Mouse (Mus musculus): ENCODE measurements around the gene Fam50a. TPM values are rescaled to one million over a fixed set of nuclear protein-coding genes. Genes with fewer than 3 reads are reported as not detected.
A peak's percentile ranks its signal among the peaks of the same experiment; 100 is the strongest.

The Fam50a gene
- polyA plus RNA-seq, 1 experiment = 45.4 TPM

DNA sequence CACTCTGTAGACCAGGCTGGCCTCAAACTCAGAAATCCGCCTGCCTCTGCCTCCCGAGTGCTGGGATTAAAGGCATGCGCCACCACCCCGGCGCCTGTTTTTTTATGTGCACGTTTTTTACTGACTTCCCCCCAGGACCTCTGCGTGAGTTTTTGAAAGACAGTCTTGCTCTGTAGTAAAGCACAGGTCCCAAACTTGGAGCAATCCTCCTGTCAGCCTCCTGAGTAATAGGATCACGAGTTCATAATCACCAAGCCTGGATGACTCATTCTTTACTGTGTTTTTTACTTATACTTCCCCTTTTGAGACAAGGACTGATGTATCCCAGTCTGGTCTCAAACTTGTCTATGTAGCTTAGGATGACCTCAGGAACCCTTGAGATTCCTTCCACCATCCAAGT lies 34.9 kb upstream of the Fam50a start:
- Histone ChIP-seq H3K4me3 (ENCODE audit: insufficient read depth, poor library complexity, severe bottlenecking) (no peak overlapping the region), H3K79me2 (ENCODE audit: control insufficient read depth, insufficient read depth) (peaks cover 24% of the 10 kb centered on the region), H3K27me3 (ENCODE audit: control insufficient read depth, insufficient read depth, insufficient read length) (no peaks in the 10 kb centered on the region), H3K79me3 (ENCODE audit: low read depth) (peaks cover 3% of the 10 kb centered on the region), H3ac (ENCODE audit: control insufficient read depth, insufficient read length, low read depth) (no peak overlapping the region), H3K36me3 (ENCODE audit: control insufficient read depth, insufficient read depth) (peaks cover 6% of the 10 kb centered on the region)
- TF ChIP-seq CTCF (IDR thresholded peaks at IDR 0.05; ENCODE audit: control insufficient read depth, insufficient read depth, insufficient read length) (no peak), USF1 (IDR thresholded peaks at IDR 0.05; ENCODE audit: low read depth) (no peak), MYOG (IDR thresholded peaks at IDR 0.05; ENCODE audit: control insufficient read depth, extremely low read depth, insufficient read length) (no peak), MAX (IDR thresholded peaks at IDR 0.05) (no peak), FOSL1 (IDR thresholded peaks at IDR 0.05; ENCODE audit: insufficient read depth, low read length, poor library complexity, severe bottlenecking) (no peak), CEBPB (IDR thresholded peaks at IDR 0.05; ENCODE audit: low read depth) (no peak), MYOD1 (IDR thresholded peaks at IDR 0.05; ENCODE audit: control insufficient read depth, insufficient read length, low read depth) (no peak)

DNA sequence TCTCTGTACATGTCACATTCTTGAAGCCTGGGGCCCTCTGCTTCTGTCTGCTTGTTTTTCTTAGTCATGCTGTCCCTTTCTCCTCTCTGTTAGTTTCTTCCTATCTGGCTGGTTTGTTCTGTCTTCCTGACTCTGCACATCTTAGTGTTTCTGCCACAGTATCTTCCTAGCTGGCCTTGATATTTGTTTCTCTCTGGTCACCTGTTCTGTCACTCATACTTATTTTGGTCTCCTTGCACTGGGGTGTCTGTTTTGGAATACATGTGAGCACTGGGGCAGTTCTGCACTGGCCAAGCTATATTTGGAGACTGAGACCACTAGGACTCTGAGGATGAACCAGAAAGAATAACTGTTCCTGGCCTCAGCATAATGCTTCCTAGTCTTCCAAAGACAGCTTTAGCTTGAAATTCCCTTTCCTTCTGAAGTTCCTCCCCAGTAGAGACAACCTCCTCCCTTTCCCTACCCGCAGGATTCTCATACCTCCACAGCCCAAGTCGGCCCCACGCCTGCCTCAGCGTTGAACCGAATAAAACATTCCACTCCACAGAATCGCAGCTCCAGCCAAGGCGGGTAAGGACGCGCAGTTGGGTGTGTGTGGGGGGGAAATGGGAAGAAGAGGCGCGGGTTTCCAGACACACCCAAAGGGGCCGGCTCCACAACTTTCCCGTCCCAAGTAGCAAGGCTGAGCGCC lies 31.6 kb upstream of the Fam50a start:
- H3K79me3 ChIP-seq (ENCODE audit: low read depth) = no peaks in the 10 kb centered on the region
- H3K4me3 ChIP-seq (ENCODE audit: insufficient read depth, poor library complexity, severe bottlenecking) = peak overlapping the region; percentile 25
- no peaks in the 10 kb centered on the region for H3K27me3 ChIP-seq (ENCODE audit: control insufficient read depth, insufficient read depth, insufficient read length)
- TF ChIP-seq MYOD1 (IDR thresholded peaks at IDR 0.05; ENCODE audit: control insufficient read depth, insufficient read length, low read depth) (peak; percentile 32), MYOG (IDR thresholded peaks at IDR 0.05; ENCODE audit: control insufficient read depth, extremely low read depth, insufficient read length) (no peak), MAX (IDR thresholded peaks at IDR 0.05) (no peak), CTCF (IDR thresholded peaks at IDR 0.05; ENCODE audit: control insufficient read depth, insufficient read depth, insufficient read length) (no peak), FOSL1 (IDR thresholded peaks at IDR 0.05; ENCODE audit: insufficient read depth, low read length, poor library complexity, severe bottlenecking) (no peak)
- H3K36me3 ChIP-seq (ENCODE audit: control insufficient read depth, insufficient read depth) = no peaks in the 10 kb centered on the region
- peaks cover 29% of the 10 kb centered on the region for H3K79me2 ChIP-seq (ENCODE audit: control insufficient read depth, insufficient read depth)
- peak overlapping the region; percentile 41 for H3ac ChIP-seq (ENCODE audit: control insufficient read depth, insufficient read length, low read depth)

DNA sequence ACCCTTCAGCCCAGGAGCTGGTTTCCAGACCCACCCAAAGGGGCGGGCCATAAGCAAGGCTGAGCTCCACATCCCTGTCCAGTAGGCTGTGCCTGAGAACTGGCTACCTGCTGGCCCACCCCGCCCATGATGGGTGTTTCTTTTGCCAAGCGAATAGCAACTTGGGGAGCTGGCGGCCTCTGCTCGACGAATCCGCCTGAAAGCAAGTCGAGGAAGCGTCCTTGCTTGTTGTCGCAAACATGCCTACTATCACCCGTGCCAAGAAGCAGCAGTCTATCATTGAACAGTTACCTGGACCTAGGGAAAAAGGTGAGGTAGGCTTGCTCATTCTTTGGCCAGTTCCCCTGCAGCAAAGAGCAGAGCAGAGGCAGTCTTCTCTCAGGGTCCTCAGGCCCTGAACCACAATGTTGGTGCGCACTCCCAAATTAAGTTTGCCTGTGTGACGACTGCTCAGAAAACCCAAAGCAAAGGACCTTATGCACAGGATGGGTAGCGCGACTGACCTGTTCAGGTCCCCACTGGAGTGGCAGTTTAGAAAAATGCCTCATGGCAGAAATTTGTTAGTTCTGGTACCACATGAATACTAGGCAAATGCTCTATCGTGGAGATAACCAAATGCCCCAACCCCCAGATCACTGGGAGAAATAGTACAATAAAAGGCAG lies 31.0 kb upstream of the Fam50a start, which contains the start of the genes Taz and Dnase1l1:
Taz (plus strand) TSS at position 181 of the 663 bp plus-strand sequence.
Dnase1l1 (minus strand) TSS at position 606 of the 663 bp plus-strand sequence.
- H3K79me3 ChIP-seq (ENCODE audit: low read depth) = no peaks in the 10 kb centered on the region
- H3K4me3 ChIP-seq (ENCODE audit: insufficient read depth, poor library complexity, severe bottlenecking) = peak within 1 kb of the TSS; percentile 41
- H3K36me3 ChIP-seq (ENCODE audit: control insufficient read depth, insufficient read depth) = no peaks in the 10 kb centered on the region
- TF ChIP-seq CEBPB (IDR thresholded peaks at IDR 0.05; ENCODE audit: low read depth) (no peak), MYOD1 (IDR thresholded peaks at IDR 0.05; ENCODE audit: control insufficient read depth, insufficient read length, low read depth) (no peak), MAX (IDR thresholded peaks at IDR 0.05) (no peak), USF1 (IDR thresholded peaks at IDR 0.05; ENCODE audit: low read depth) (no peak), CTCF (IDR thresholded peaks at IDR 0.05; ENCODE audit: control insufficient read depth, insufficient read depth, insufficient read length) (no peak), MYOG (IDR thresholded peaks at IDR 0.05; ENCODE audit: control insufficient read depth, extremely low read depth, insufficient read length) (no peak), FOSL1 (IDR thresholded peaks at IDR 0.05; ENCODE audit: insufficient read depth, low read length, poor library complexity, severe bottlenecking) (no peak)
- H3K27me3 ChIP-seq (ENCODE audit: control insufficient read depth, insufficient read depth, insufficient read length) = no peaks in the 10 kb centered on the region
- H3K79me2 ChIP-seq (ENCODE audit: control insufficient read depth, insufficient read depth) = peaks cover 29% of the 10 kb centered on the region
- peak within 1 kb of the TSS; percentile 87 for H3ac ChIP-seq (ENCODE audit: control insufficient read depth, insufficient read length, low read depth)

DNA sequence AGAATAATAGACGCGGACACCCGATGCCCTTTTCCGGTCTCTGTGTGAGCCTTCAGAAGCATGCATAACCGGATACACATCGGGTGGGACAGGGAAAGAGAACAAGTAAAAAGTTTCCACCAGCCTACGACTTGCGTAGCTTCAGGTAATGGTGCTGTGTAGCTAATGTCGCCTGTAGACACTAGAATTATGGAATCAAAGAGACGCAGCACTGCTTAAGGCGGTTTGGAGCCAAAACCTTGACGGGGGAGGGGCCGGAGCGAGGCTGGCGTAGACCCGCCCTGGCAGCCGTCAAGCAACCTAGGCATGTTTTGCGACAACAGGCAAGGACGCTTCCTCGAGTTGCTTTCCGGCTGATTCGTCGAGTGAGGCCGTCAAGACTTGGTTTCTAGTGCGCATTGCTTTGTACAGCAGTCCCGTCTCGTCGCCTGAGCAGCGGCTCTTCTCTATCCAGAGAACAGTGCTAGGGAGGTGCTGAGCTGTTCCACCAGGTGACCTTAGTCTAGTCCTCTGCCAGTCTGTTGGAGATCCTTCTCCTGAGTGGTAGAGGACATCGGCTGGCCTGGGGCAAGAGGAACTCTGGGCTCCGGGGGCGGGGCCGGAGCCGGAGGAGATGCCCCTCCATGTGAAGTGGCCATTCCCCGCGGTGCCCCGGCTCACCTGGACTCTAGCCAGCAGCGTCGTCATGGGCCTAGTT lies 30.3 kb upstream of the Fam50a start:
- H3K36me3 ChIP-seq (ENCODE audit: control insufficient read depth, insufficient read depth) = no peaks in the 10 kb centered on the region
- H3ac ChIP-seq (ENCODE audit: control insufficient read depth, insufficient read length, low read depth) = peak overlapping the region; percentile 87
- TF ChIP-seq MYOD1 (IDR thresholded peaks at IDR 0.05; ENCODE audit: control insufficient read depth, insufficient read length, low read depth) (no peak), FOSL1 (IDR thresholded peaks at IDR 0.05; ENCODE audit: insufficient read depth, low read length, poor library complexity, severe bottlenecking) (no peak), MAX (IDR thresholded peaks at IDR 0.05) (peak; percentile 29)
- no peaks in the 10 kb centered on the region for H3K79me3 ChIP-seq (ENCODE audit: low read depth)
- H3K79me2 ChIP-seq (ENCODE audit: control insufficient read depth, insufficient read depth) = peaks cover 29% of the 10 kb centered on the region
- H3K4me3 ChIP-seq (ENCODE audit: insufficient read depth, poor library complexity, severe bottlenecking) = peak overlapping the region; percentile 41
- no peaks in the 10 kb centered on the region for H3K27me3 ChIP-seq (ENCODE audit: control insufficient read depth, insufficient read depth, insufficient read length)

DNA sequence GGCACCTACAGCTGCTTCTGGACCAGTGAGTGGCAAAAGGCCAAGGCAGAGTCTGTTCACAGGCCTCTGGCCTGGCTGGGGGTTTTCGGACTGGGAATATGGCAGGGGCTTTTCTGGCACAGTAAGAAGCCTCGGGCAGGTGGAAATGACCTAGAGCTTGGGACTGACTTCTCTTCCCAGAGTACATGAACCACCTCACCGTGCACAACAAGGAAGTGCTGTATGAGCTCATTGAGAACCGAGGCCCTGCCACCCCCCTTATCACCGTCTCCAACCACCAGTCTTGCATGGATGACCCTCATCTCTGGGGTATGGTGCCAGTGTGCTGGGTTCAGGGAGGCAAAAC lies 29.8 kb upstream of the Fam50a start:
- TF ChIP-seq USF1 (IDR thresholded peaks at IDR 0.05; ENCODE audit: low read depth) (no peak), MAX (IDR thresholded peaks at IDR 0.05) (no peak)
- H3K4me3 ChIP-seq (ENCODE audit: insufficient read depth, poor library complexity, severe bottlenecking) = peak overlapping the region; percentile 41
- H3K79me2 ChIP-seq (ENCODE audit: control insufficient read depth, insufficient read depth) = peaks cover 29% of the 10 kb centered on the region
- H3ac ChIP-seq (ENCODE audit: control insufficient read depth, insufficient read length, low read depth) = peak overlapping the region; percentile 87
- H3K36me3 ChIP-seq (ENCODE audit: control insufficient read depth, insufficient read depth) = no peaks in the 10 kb centered on the region
- no peaks in the 10 kb centered on the region for H3K79me3 ChIP-seq (ENCODE audit: low read depth)
- H3K27me3 ChIP-seq (ENCODE audit: control insufficient read depth, insufficient read depth, insufficient read length) = no peaks in the 10 kb centered on the region
